8 mouse cellular contexts compared by ENCODE assay signal in the genomic region with DNA sequence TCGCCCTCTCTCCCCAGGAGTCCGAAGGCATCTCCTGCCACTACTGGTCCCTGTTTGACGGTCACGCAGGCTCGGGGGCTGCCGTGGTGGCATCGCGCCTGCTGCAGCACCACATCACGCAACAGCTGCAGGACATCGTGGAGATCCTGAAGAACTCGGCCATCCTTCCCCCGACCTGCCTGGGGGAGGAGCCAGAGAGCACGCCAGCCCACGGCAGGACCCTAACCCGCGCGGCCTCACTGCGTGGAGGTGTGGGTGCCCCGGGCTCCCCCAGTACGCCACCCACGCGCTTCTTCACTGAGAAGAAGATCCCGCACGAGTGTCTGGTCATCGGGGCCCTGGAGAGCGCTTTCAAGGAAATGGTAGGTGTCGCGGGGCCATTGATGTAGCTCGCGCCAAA.
DNase-seq lines count a peak whose midpoint lies in the region; ATAC-seq lines count a peak whose summit lies in the region.

No protein-coding gene starts in this region.

- H3K9me3 ChIP-seq in heart, embryonic 15.5 days (replicated peaks) = no peaks in the 10 kb centered on the region
- peaks cover 6% of the 10 kb centered on the region for H3K9me3 ChIP-seq in midbrain, embryonic 10.5 days (replicated peaks)

- H3K9ac ChIP-seq in heart, embryonic 15.5 days = peak overlapping the region; percentile 26

- ATAC-seq in heart, embryonic 15.5 days (replicated peaks; ENCODE audit: insufficient number of reproducible peaks, insufficient read depth, low FRiP score, low read depth) = no peak

- H3K4me3 ChIP-seq in heart, embryonic 15.5 days = peak overlapping the region; percentile 40
- peak overlapping the region; percentile 38 for H3K4me3 ChIP-seq in midbrain, embryonic 10.5 days

- H3K27me3 ChIP-seq in heart, embryonic 15.5 days = no peaks in the 10 kb centered on the region
- peaks cover 9% of the 10 kb centered on the region; the same call in 1 of the 2 replicates for H3K27me3 ChIP-seq in midbrain, embryonic 10.5 days (ENCODE audit: low read depth, poor library complexity, severe bottlenecking)

- WGBS in heart, embryonic 15.5 days = 26% methylated on average over 30 of the region's 30 CpGs
- 34% methylated on average over 30 of the region's 30 CpGs for WGBS in midbrain, embryonic 10.5 days

- no peaks in the 10 kb centered on the region for H3K36me3 ChIP-seq in heart, embryonic 15.5 days
- no peaks in the 10 kb centered on the region for H3K36me3 ChIP-seq in midbrain, embryonic 10.5 days

- peaks cover 15% of the 10 kb centered on the region for H3K4me1 ChIP-seq in heart, embryonic 15.5 days (replicated peaks)
- peaks cover 14% of the 10 kb centered on the region for H3K4me1 ChIP-seq in midbrain, embryonic 10.5 days

- H3K27ac ChIP-seq in heart, embryonic 15.5 days = no peak overlapping the region
- H3K27ac ChIP-seq in midbrain, embryonic 10.5 days (replicated peaks) = peak overlapping the region; percentile 52; the same call in 1 of the 2 replicates

- intact Hi-C loops in heart, postnatal 36 days (cut with DNase I) = no loop called here

- H3K4me2 ChIP-seq in heart, embryonic 15.5 days = peak overlapping the region; percentile 66

- no peak for DNase-seq in heart, postnatal 36 days
- peak; percentile 24 for DNase-seq in R1 (ENCODE audit: low read depth, low spot score)
- DNase-seq in heart, postnatal 4 days = peak; percentile 29
- no peak for DNase-seq in midbrain, embryonic 10.5 days (ENCODE audit: low spot score)
- DNase-seq in right cerebral cortex, adult 2 months (ENCODE audit: low spot score in 2 of 2) = no peak
- DNase-seq in urinary bladder, postnatal 36 days (ENCODE audit: low spot score in 2 of 2) = no peak
- DNase-seq in cerebellum, postnatal 14 days = no peak

Comparison
In these comparisons a context has a peak if more than half of its experiments do, and no peak if none do; other contexts are left out.
1. DNase-seq: peak in R1 (single experiment) and heart, postnatal 4 days (single experiment); none in heart, postnatal 36 days (0 of 2), midbrain, embryonic 10.5 days (single experiment), right cerebral cortex, adult 2 months (0 of 2), urinary bladder, postnatal 36 days (0 of 2) and cerebellum, postnatal 14 days (0 of 2).